Mouse (Mus musculus) cortical plate, adult 2 months (tissue): ENCODE measurements around the gene Pgs1. TPM values are rescaled to one million over a fixed set of nuclear protein-coding genes. Genes with fewer than 3 reads are reported as not detected.

ENCODE experiments used
- H3K27ac ChIP-seq: fragments of 200-500 bp; 2 replicates; pipeline ENCODE4 v1.5.1; 2012; ENCODE audit warnings: low read length, control low read depth, inconsistent platforms; ENCODE audit not compliant: insufficient read depth
- H3K4me1 ChIP-seq: fragments of 200-500 bp; 2 replicates; pipeline ENCODE4 v1.6.1; 2011; ENCODE audit warnings: low read length; ENCODE audit not compliant: control insufficient read depth, insufficient read depth
- H3K4me3 ChIP-seq: fragments of 200-500 bp; 2 replicates; pipeline ENCODE4 v1.5.1; 2011; ENCODE audit warnings: mild to moderate bottlenecking, low read length, control low read depth; ENCODE audit not compliant: insufficient read depth
- CTCF ChIP-seq: fragments of 200-500 bp; IDR thresholded peaks from 2 replicates; pipeline ENCODE4 v1.5.1; 2011; ENCODE audit warnings: mild to moderate bottlenecking, control low read depth, low read length; ENCODE audit not compliant: insufficient read depth; ENCODE audit errors: extremely low read depth
- POLR2A ChIP-seq: fragments of 200-500 bp; IDR thresholded peaks from 2 replicates; pipeline ENCODE4 v1.6.1; 2011; ENCODE audit warnings: mild to moderate bottlenecking, low read length, control low read depth; ENCODE audit not compliant: insufficient read depth; ENCODE audit errors: extremely low read depth
- polyA plus RNA-seq: library from polyadenylated mRNA; depleted of rRNA; stranded (reverse); fragments of >200 nt; gene quantifications from 2 replicates; pipeline ENCODE4 v1.2.3, GENCODE M21; 2012; rRNA removed

Pgs1 gene
- polyA plus RNA-seq: 81.6 and 86.6 TPM in 2 replicates

DNA sequence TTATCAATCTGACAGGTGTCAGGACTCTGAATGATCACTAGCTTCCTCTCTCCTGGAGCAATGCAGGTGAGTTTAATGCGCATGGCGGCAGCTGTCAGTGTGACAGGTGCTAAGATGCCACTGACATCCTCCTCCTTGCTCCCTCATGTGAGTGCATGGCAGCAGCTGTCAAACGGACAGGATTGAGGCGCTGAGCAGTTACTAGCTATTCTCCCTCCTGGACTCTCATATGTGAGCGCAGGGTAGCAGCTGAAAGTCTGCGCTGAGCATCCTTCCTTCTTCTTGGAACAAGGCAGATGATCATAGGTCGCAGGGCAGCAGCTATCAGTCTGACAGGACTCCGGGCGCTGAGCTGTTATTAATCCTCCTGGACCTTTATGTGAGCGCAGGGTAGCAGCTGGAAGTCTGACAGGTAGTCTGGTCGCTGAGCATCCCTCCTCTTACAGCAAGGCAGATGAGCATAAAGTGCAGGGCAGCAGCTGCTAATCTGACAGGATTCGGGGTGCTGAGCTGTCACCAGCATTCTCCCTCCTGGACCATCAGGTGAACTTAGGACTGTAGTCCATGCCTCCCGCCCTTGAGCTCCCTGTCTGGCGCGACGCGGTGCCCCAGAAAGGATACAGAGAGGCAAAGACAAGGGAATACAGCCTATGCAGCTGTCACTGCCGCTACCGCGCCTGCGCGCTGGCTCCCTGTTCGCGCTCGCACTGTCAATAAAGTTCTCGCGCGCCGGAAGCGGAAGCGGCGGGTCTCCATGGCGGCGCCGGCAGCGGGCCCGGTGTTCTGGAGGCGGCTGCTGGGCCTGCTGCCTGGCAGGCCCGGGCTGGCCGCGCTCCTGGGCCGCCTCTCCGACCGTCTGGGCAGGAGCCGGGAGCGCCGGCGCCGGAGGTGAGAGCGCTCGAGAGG lies at the start of gene Pgs1:
Gene Pgs1, plus strand, starts transcription at position 167 of the 906 bp plus-strand sequence.
- peak within 1 kb of the TSS; percentile 48 for H3K4me3 ChIP-seq
- peak within 1 kb of the TSS; percentile 14; the same call in 1 of the 2 replicates for H3K27ac ChIP-seq
- H3K4me1 ChIP-seq: peaks cover 11% of the 10 kb centered on the region
- no peak for TF ChIP-seq CTCF
- peak; percentile 97 for TF ChIP-seq POLR2A

DNA sequence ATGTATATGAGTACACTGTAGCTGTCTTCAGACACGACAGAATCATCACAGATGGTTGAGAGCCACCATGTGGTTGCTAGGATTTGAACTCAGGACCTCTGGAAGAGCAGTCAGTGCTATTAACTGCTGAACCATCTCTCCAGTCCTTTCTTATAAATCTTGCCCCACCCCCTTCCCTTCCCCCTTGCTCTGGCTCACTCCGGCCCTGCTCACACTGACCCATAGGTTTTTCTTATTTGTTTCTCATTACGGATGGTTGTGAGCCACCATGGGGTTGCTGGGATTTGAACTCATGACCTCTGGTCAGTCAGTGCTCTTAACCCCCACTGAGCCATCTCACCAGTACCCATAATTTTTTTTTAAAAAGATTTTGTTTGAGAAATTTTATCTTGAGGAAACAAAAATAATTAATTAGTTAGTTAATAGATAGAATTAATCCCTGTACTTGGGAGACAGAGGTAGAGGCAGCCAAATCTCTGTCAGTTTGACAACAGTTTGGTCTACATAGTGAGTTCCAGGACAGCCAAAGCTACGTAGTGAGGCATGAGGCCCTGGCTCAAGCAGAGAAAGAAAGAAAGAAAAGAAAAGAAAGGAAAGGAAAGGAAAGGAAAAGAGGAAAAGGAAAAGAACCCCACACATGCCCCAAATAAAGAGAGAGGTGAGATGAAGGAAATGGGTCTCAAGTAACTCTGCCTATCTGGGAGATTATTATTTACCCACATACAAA lies 46.9 kb upstream of the Pgs1 start:
- TF ChIP-seq POLR2A: no peak
- no peak for TF ChIP-seq CTCF
- Histone ChIP-seq H3K4me3 (no peak overlapping the region), H3K27ac (no peak overlapping the region), H3K4me1 (peaks cover 6% of the 10 kb centered on the region; the same call in 1 of the 2 replicates)

DNA sequence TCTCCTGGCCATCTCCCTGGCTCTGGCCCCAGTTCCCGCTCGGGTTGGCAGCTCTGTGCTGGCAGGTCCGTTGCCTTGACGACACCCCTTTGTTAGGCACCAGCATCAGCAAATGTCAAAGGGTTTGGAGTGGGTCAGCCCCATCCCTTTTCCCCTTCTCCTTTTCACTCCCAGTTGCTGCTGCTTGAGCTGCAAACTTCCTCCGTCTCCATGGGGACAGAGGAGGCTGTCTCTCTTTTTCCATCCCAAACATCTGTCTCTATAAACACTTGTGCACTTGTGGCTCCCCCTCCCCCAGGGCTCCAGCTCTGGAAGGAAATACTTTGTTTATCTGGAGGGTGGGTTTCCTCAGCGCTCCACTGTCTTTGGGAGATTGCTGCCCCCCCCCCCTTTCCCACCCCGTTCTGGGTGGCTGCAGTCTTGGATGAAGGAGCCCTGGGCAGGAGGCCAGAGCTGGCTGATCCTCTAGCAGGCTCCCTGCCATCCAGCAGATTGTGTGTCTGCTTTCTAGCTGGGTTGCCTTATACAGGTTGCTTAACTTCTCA lies 46.3 kb upstream of the Pgs1 start:
- Histone ChIP-seq H3K4me3 (no peak overlapping the region), H3K27ac (no peak overlapping the region), H3K4me1 (peaks cover 6% of the 10 kb centered on the region; the same call in 1 of the 2 replicates)
- no peak for TF ChIP-seq CTCF
- no peak for TF ChIP-seq POLR2A

DNA sequence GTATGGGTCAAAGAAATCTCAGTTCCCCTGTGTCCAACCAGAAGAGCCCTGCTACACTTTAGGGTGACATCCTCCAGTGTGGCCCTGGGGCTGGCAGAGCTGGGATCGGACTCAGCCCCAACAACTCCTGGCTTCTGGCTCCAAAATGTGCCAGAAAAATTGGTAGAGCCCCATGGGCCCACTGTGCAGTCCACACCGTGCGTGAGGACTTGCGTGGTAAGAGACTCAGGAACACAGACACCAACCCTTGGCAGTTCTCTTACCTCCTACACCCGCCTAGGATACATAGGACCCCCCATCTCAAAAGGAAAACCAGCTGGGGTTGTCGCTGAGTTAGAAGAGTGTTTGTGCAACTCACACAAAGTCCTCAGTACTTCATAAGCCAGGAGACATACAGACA lies 45.2 kb upstream of the Pgs1 start:
- H3K4me3 ChIP-seq: no peak overlapping the region
- no peak overlapping the region for H3K27ac ChIP-seq
- peaks cover 5% of the 10 kb centered on the region; the same call in 1 of the 2 replicates for H3K4me1 ChIP-seq
- TF ChIP-seq CTCF (no peak), POLR2A (no peak)

DNA sequence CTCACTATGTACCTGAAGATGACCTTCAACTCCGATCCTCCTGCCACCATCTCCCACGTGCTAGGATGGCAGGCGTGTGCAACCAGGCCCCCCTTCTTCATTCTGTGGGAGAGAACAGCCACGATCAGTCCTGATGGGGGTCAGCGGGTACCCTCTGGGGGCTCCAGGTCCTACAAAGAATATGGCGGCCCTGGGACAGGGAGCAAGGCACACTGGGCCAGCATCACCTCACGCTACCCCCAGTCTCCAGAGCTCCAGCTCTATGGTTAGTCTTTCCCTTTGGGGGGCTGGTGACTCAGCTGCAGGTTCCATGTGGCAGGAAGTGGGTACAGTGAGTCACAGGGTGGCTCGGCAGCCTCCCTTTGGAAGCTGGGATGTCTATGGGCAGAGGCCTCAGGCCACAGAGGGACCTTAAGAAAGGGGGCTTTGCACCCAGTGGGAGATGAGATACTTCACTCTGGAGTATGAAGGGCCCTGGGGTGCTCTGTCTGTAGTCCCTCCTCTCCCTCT lies 44.7 kb upstream of the Pgs1 start:
- no peak for TF ChIP-seq POLR2A
- TF ChIP-seq CTCF: no peak
- peaks cover 5% of the 10 kb centered on the region; the same call in 1 of the 2 replicates for H3K4me1 ChIP-seq
- no peak overlapping the region for H3K27ac ChIP-seq
- no peak overlapping the region for H3K4me3 ChIP-seq

DNA sequence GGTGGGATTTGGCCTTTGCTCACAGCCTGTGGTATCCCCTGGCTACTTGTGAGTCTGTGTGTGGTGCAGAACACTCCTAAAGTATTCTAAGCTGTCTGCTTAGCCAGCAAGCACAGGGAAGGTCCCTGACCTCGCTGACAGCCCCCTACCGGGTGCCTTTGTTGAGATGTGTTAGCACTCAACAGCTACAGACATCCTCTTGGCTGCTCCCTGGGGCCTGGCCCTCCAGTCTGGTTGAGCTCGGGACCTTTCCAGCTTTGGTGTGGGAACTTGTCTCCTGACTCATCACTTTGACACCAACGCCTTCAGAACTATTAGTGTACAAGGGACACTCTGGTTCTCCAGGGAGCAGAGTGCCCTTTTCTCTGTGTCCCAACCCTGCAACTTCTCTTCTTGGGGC lies 44.2 kb upstream of the Pgs1 start:
- no peak overlapping the region for H3K27ac ChIP-seq
- TF ChIP-seq POLR2A (no peak), CTCF (no peak)
- H3K4me3 ChIP-seq: no peak overlapping the region
- H3K4me1 ChIP-seq: peaks cover 5% of the 10 kb centered on the region; the same call in 1 of the 2 replicates

DNA sequence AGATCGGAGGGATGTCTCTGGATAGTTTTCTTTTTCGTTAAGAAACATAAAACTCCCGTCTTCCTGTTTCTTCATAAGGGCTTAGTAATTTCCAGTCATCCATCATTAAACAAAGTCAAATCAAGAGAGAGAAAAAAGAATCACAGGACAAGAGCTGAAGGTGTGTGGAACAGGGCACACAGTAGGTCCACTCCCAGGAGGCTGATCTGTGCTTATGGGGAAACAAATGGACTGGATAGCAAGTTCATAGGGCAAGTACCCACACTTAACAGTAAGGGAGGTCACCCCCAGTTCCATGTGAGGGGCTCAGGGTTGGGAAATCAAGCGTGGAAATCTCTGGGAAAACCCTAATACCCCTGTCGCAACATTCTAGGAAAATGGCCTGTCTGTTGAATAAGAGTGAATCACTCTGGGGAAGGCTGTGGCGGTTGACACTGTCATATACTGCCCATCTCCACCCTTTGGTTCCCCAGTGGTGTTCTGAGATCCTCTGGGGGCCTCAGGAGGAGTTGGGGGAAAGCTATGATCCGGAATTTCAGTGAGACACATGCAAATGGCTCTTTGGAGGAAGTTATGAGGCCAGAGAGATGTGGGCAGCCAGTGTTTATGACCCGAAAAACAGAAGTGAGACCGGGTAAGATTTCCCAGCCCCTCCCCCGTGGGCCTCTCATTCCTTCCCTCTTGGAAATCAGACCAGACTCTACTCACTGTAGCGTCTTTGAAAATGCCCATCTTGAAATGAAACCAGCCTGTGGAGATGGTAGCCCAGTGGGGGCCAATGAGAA lies 39.7 kb upstream of the Pgs1 start:
- no peaks in the 10 kb centered on the region for H3K4me1 ChIP-seq

DNA sequence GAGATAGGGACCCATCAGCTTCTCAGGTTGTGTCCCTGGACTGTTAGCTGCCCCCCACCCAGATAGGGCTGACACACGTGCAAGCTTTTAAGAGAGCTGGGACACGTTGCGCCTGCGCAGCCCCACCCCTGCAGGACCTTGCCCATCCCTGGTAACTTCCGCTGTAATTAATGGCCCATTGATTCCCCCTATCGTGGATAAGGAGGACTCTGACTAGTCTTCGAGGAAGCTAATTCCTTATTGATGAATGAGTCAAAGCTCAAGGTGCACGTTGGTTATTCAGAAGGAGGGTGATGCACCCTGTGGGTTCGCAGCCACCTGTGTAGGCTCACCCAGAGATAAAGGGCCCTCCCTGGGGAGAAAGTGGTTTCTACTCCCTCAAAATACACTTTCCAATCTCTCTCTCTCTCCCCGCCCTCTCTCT lies 39.1 kb upstream of the Pgs1 start:
- H3K27ac ChIP-seq: no peak overlapping the region

More for the DNA sequence above, 39.7 kb upstream of the Pgs1 start:
- no peak overlapping the region for H3K27ac ChIP-seq
- H3K4me3 ChIP-seq: no peak overlapping the region
- TF ChIP-seq CTCF (no peak), POLR2A (no peak)

More for the DNA sequence above, 39.1 kb upstream of the Pgs1 start:
- Histone ChIP-seq H3K4me3 (no peak overlapping the region), H3K4me1 (no peaks in the 10 kb centered on the region)
- TF ChIP-seq CTCF: no peak
- no peak for TF ChIP-seq POLR2A
